Mouse (Mus musculus) forebrain, embryonic 10.5 days (tissue): ENCODE data around the gene Gm5089. TPM values are rescaled to one million over a fixed set of nuclear protein-coding genes. Genes with fewer than 3 reads are reported as not detected.

Source experiments
- DNase-seq: peaks from one replicate; pipeline ENCODE4 v3.0.0-alpha.2; 2017; ENCODE audit warnings: low spot score; ENCODE audit errors: extremely low spot score
- H3K27ac ChIP-seq: fragments of 300-500 bp; sonication (generic); 2 replicates; pipeline ENCODE4 v1.5.1; 2016; ENCODE audit warnings: mild to moderate bottlenecking
- H3K27me3 ChIP-seq: fragments of 300-500 bp; sonication (generic); 2 replicates; pipeline ENCODE4 v1.6.1; 2016; ENCODE audit warnings: mild to moderate bottlenecking; ENCODE audit not compliant: poor library complexity, severe bottlenecking
- H3K36me3 ChIP-seq: fragments of 300-500 bp; sonication (generic); replicated peaks from 2 replicates; pipeline ENCODE4 v1.6.1; 2016; ENCODE audit warnings: mild to moderate bottlenecking, moderate library complexity
- H3K4me1 ChIP-seq: fragments of 300-500 bp; sonication (generic); 2 replicates; pipeline ENCODE4 v1.6.1; 2016
- H3K4me3 ChIP-seq: fragments of 300-500 bp; sonication (generic); 2 replicates; pipeline ENCODE4 v1.5.1; 2016; ENCODE audit warnings: mild to moderate bottlenecking, moderate library complexity
- H3K9me3 ChIP-seq: fragments of 300-500 bp; sonication (generic); 2 replicates; pipeline ENCODE4 v1.6.1; 2016; ENCODE audit warnings: mild to moderate bottlenecking, moderate library complexity
- WGBS: fragments of 180-500 bp; shearing (Covaris S2); methylation state at CpG from one replicate; pipeline ENCODE4 v1.1.7; 2016; 5-methylcytosine and 5-hydroxymethylcytosine counted together
- polyA plus RNA-seq: library from polyadenylated mRNA; unstranded; fragments of >200 nt; fragmentation: Nextera tagmentation; extraction: Ambion mirVana; gene quantifications from 2 replicates; pipeline ENCODE4 v1.2.1, GENCODE M21; 2016

The Gm5089 gene
- polyA plus RNA-seq, 1 experiment from 2014 or later: 1.9 TPM

DNA sequence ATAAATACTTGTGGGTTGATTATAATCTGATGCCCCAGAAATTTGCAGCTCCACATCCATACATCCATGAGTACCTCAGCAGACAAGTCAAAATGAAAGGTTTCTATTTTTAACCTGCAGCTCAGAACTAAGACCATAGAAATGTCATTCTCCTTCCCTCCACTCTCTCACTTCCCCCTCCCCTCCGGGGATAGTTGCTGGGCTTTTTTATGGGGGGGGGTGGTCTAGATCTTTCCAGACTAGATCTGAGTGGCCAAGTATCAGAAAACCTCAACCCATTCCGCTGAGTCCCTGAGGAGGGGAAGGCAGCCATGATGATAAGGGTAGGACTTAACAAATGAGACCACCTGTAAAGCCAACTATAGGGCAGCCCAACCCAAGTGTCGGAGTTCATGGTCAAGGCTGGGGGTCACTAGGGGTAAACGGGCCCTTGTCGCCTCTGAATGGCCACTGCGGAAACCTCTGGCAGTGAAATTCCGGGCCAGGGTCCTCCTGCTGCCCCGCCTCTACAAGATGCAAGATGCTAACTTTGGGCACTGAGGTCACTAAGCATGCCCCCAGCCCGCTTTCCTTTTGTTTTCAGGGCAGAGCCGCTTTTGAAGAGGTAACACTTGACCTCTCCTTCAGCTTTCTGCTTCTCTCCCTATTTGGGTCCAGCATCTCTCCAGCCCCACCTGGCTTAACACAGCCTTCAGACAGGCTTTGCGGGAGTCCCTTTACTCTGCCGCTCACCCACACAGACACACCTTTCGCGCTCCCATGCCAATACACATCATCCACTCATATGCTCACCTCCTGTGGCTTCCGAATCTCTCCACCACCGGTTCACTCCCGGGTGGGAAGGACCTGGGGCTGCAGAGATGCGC, 32.9 kb upstream of the Gm5089 start:
- Histone ChIP-seq H3K27me3 (peaks cover 90% of the 10 kb centered on the region), H3K9me3 (no peaks in the 10 kb centered on the region), H3K4me3 (peak overlapping the region; percentile 86), H3K4me1 (peaks cover 77% of the 10 kb centered on the region), H3K27ac (peak overlapping the region; percentile 99), H3K36me3 (peaks cover 8% of the 10 kb centered on the region)
- DNase-seq: peak; percentile 41
- whole genome bisulfite sequencing: 2% methylated on average over 18 of the region's 18 CpGs

DNA sequence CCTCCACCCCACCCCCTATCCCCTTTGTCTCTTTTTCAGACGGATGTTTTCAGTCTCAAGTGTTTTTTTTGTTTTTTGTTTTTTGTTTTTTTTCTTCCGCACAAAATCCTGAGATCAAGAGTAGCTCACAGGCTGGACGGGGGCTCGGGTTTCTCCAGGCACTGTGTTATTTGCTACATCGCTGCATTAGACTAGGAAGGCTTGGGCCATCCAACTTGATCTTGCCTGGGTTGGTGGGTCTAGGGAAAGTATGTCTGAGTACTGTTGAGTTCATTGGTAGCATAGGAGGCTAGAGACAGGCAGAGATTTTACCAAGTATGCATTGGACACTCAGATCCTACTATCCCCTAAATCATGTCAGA, 32.1 kb upstream of the Gm5089 start:
- H3K9me3 ChIP-seq: no peaks in the 10 kb centered on the region
- WGBS: 2% methylated on average over 5 of the region's 5 CpGs
- peaks cover 15% of the 10 kb centered on the region for H3K36me3 ChIP-seq
- H3K4me3 ChIP-seq: peak overlapping the region; percentile 86
- DNase-seq: no peak
- peaks cover 90% of the 10 kb centered on the region for H3K27me3 ChIP-seq
- H3K4me1 ChIP-seq: peaks cover 83% of the 10 kb centered on the region
- H3K27ac ChIP-seq: peak overlapping the region; percentile 99

DNA sequence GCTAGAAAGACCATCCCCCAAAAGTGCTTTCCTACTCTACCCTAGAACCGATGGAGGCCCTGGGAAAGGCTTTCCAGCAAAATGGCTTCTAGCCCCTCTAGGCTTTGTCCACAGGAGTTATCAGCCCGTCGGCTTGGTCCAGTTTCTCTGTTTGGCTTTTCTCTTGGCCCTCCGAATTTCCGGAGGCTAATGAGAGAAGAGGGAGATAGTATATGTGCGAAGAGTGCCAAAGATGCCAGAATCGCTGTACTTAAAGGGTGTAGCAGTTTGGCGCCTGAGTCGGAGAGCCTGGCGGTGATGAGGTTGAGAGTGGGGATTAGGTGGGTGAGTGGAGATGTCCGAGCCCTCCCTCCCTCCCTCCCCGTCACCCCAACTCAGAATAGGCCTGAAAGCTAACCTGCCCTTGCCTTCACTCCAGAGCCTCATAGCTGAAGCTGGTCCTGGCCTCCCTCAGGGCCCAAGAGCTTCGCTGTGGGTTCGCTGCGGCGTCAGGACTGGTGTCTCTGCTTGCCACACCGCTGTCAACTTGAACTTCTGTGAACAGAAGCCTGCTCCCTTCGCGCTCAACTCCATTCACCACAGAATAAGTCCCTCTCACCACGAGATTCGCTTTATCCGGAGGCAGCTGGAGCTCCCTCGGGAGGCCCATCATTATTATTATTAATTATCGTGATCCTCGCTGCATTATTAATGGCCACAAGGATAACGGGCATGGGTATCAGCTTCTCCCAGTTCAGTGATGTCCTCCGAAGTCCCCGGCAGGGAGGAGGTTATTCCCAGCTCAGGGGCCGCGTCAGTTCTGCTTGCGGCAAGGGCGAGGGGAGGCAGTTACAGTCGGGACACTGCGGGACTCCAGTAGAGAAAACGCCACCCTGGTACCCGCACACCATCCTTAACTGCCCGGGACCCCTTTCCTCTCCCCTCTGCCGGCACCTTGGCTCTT, 31.4 kb upstream of the Gm5089 start:
- peaks cover 80% of the 10 kb centered on the region for H3K4me1 ChIP-seq
- H3K36me3 ChIP-seq: peaks cover 22% of the 10 kb centered on the region
- WGBS: under 1% methylated on average over 37 of the region's 38 CpGs
- no peaks in the 10 kb centered on the region for H3K9me3 ChIP-seq
- peak overlapping the region; percentile 99 for H3K27ac ChIP-seq
- H3K4me3 ChIP-seq: peak overlapping the region; percentile 86
- peak; percentile 71 for DNase-seq
- H3K27me3 ChIP-seq: peaks cover 89% of the 10 kb centered on the region

DNA sequence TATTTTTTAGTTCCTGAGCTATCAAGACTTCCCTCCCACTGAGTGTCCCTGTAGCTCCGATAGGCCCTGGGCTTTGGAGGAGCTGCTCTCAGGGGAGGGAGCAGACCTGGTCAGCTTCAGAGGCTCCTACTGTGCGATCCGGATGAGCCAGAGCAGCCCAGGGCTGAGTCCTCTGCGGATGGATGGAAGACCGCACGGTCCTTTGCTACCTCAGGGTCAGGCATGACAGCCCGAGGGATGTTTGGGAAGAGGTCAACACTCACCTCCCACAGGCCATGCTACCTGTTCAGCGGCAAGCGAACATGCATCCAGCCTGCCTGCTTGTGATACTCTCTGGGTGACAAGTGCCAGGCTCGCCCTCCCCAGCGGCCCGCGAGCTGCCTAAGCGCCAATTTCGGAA, 30.3 kb upstream of the Gm5089 start:
- DNase-seq: peak; percentile 55
- Histone ChIP-seq H3K4me1 (peaks cover 81% of the 10 kb centered on the region), H3K36me3 (peaks cover 33% of the 10 kb centered on the region), H3K9me3 (no peaks in the 10 kb centered on the region), H3K27me3 (peaks cover 87% of the 10 kb centered on the region), H3K4me3 (peak overlapping the region; percentile 86), H3K27ac (peak overlapping the region; percentile 99)
- WGBS: 3% methylated on average over 15 of the region's 15 CpGs

DNA sequence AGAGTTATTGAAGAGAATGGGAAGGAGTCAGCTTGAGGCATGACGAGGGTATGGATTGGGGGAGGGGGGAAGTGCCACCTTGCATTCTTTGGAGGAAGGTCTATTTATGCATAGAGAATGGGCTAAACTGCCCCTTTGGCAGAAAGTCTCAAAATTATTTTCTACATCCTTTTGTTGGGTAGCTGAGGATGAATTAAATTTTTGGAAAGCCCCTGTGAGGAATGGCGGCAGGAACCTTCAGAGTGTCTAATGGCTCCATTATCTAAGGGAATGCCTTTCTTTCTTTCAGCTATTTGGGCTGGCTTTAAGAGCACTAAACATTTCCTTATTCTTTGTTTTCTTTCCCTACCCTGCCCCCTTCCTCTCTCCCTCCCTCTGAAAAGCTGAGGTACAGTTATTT, 29.4 kb upstream of the Gm5089 start:
- peak; percentile 24 for DNase-seq
- peaks cover 82% of the 10 kb centered on the region for H3K4me1 ChIP-seq
- no peaks in the 10 kb centered on the region for H3K9me3 ChIP-seq
- WGBS: 12% methylated on average over 2 of the region's 2 CpGs
- peaks cover 38% of the 10 kb centered on the region for H3K36me3 ChIP-seq
- peaks cover 87% of the 10 kb centered on the region for H3K27me3 ChIP-seq
- H3K27ac ChIP-seq: peak overlapping the region; percentile 99
- H3K4me3 ChIP-seq: peak overlapping the region; percentile 86

DNA sequence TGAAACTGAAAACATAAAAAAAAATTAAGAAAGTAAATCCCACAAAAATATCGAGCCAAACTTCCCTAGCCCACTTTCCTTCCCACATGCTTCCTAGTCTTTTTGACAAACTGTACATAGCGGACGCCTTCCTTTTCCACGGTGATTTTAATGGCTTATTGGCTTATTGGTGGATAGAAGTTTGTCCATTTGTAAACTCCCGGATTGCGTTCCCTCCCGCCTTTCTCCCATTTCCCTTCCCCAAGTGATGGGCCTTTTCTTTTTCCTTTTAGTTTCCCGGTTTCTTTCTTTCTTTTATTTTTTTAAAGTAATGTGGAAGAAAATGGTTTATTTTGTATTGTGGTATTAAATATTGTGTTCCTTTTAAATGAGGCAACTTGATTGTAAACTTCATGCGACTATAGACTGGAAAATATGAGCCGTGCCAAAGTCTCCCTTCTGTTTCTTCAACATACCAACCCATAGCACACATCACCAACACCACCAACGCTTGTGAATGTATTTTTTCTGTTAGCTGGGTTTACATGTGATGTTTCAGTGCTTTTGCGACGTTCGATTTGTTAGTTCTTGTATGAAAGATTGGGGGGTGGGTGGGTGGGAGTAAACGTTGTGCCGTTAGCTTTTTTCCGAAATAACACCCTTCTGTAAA, 28.7 kb upstream of the Gm5089 start:
- Histone ChIP-seq H3K27me3 (peaks cover 87% of the 10 kb centered on the region), H3K4me1 (peaks cover 81% of the 10 kb centered on the region), H3K36me3 (peaks cover 38% of the 10 kb centered on the region), H3K27ac (peak overlapping the region; percentile 99), H3K9me3 (no peaks in the 10 kb centered on the region), H3K4me3 (peak overlapping the region; percentile 86)
- DNase-seq: peak; percentile 18
- WGBS: 8% methylated on average over 17 of the region's 17 CpGs

DNA sequence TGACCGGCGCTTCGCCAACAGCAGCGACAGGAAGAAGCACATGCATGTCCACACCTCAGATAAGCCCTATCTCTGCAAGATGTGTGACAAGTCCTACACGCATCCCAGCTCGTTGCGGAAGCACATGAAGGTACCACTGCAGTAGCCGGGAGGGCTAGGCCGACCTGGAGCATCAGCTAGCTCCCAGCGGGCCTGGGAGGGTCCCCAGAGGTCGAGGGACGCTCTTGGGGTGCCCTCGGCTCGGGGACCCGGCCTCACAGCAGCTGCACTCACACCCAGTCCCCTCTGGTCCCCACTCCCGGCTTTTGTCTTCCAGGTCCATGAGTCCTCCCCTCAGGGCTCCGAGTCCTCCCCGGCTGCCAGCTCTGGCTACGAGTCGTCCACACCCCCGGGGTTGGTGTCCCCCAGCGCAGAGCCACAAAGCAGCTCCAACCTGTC, 27.7 kb upstream of the Gm5089 start:
- Histone ChIP-seq H3K36me3 (peaks cover 38% of the 10 kb centered on the region), H3K4me3 (peak overlapping the region; percentile 86), H3K4me1 (peaks cover 81% of the 10 kb centered on the region), H3K9me3 (no peaks in the 10 kb centered on the region), H3K27me3 (peaks cover 86% of the 10 kb centered on the region), H3K27ac (peak overlapping the region; percentile 99)
- DNase-seq: peak; percentile 68
- under 1% methylated on average over 22 of the region's 22 CpGs for WGBS

DNA sequence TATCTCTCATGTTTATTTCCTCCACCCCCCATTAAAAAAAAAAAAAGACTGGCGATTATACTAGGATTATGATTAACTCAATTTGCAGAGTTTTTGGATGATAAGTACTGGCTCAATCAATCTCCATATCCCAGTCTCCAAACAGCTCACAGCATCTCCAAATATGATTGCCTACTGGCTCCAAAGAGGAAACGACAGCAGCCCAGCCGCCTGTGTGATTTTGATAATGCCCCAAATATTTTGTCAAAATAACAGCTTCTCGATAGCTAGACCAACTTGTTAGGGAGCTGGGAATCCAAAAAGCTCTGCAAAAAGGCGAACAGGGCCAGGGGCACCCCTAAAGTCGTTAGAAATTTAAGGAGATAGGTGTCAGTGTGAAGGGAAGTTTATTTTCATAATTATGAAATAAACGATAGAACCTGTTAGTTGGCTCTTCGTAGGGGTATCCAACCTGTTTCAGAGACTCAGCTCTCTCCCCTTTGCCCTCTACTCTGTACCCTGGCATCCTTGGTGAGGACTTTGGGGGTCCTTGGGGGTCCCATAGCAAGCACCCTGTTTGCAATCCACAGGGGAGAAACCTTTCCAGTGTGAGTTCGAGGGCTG, 27.2 kb upstream of the Gm5089 start:
- Histone ChIP-seq H3K4me1 (peaks cover 81% of the 10 kb centered on the region), H3K27me3 (peaks cover 86% of the 10 kb centered on the region), H3K27ac (peak overlapping the region; percentile 99), H3K9me3 (no peaks in the 10 kb centered on the region), H3K36me3 (peaks cover 38% of the 10 kb centered on the region), H3K4me3 (peak overlapping the region; percentile 86)
- WGBS: under 1% methylated on average over 9 of the region's 9 CpGs
- DNase-seq: peak; percentile 66

DNA sequence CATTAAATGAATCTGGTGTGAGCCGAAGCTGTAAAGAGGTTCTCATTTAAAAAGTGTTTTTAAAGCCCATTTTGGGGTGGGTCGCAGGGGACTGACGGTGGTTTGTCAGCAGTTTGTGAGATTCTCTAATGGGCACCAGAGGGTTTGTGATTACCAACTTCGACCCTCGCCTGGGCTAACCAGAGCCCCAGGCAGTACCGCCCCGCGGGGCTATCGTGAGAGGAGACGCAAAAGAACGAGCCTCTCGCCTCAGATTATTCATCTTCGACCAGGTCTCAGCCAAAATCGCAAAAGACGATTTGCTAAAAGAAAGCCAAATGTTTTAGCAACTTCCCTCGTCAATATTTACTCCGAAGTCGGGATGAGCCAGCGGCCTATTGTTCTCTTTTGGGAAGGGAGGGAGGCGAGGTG, 26.4 kb upstream of the Gm5089 start:
- H3K4me1 ChIP-seq: peaks cover 81% of the 10 kb centered on the region
- under 1% methylated on average over 20 of the region's 20 CpGs for WGBS
- no peaks in the 10 kb centered on the region for H3K9me3 ChIP-seq
- peaks cover 86% of the 10 kb centered on the region for H3K27me3 ChIP-seq
- peak; percentile 48 for DNase-seq
- peak overlapping the region; percentile 99 for H3K27ac ChIP-seq
- H3K36me3 ChIP-seq: peaks cover 38% of the 10 kb centered on the region
- H3K4me3 ChIP-seq: peak overlapping the region; percentile 86

DNA sequence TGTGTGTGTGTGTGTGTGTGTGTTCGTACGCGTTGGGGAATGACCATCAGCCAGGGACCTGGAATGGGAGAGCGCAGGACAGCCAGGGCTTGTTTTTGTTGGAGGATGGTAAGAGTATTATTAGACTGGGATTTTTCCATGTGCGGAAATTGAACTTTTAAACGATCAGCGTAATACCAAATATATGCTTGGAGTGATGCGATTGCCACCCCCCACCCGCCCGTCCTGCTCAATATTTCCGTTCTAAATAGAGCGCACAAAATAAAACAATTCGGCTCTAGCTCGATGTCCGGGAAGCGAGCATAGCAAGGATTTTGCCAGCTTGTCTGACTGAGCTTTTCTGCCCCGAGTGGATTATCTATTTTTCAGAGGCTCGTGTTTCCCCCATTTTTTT, 25.9 kb upstream of the Gm5089 start:
- no peaks in the 10 kb centered on the region for H3K9me3 ChIP-seq
- DNase-seq: no peak
- under 1% methylated on average over 18 of the region's 18 CpGs for WGBS
- peak overlapping the region; percentile 86 for H3K4me3 ChIP-seq
- H3K27ac ChIP-seq: peak overlapping the region; percentile 99
- H3K4me1 ChIP-seq: peaks cover 80% of the 10 kb centered on the region
- H3K27me3 ChIP-seq: peaks cover 86% of the 10 kb centered on the region
- peaks cover 38% of the 10 kb centered on the region for H3K36me3 ChIP-seq

DNA sequence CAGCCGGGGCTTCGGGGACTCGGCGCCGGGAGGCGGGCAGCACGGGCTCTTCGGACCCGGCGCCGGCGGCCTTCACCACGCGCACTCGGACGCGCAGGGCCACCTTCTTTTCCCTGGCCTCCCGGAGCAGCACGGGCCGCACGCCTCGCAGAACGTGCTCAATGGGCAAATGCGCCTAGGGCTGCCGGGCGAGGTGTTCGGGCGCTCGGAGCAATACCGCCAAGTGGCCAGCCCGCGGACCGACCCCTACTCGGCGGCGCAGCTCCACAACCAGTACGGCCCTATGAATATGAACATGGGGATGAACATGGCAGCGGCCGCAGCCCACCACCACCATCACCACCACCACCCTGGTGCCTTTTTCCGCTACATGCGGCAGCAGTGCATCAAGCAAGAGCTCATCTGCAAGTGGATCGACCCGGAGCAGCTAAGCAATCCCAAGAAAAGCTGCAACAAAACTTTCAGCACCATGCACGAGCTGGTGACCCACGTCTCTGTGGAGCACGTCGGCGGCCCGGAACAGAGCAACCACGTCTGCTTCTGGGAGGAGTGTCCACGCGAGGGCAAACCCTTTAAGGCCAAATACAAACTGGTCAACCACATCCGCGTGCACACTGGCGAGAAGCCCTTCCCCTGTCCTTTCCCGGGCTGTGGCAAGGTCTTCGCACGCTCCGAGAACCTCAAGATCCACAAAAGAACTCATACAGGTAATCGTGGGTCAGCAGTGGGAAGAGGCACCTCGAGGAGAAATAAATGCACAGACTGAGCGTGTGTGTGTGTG, 25.3 kb upstream of the Gm5089 start:
- Histone ChIP-seq H3K27ac (peak overlapping the region; percentile 99), H3K4me1 (peaks cover 80% of the 10 kb centered on the region), H3K36me3 (peaks cover 38% of the 10 kb centered on the region), H3K9me3 (no peaks in the 10 kb centered on the region), H3K27me3 (peaks cover 86% of the 10 kb centered on the region), H3K4me3 (peak overlapping the region; percentile 86)
- DNase-seq: peak; percentile 63
- under 1% methylated on average over 62 of the region's 62 CpGs for WGBS
